Comparison of ENCODE assay signal across 8 mouse cellular contexts in genomic region chr12:98900881-98901801, GRCm38 (mm10). TPM values are rescaled to one million over a fixed set of nuclear protein-coding genes. Genes with fewer than 3 reads are reported as not detected.
DNase-seq lines count a peak whose midpoint lies in the region; ATAC-seq lines count a peak whose summit lies in the region.

Eml5 (minus strand) TSS chr12:98901484.

- under 1% methylated on average over 81 of the region's 101 CpGs for WGBS in hindbrain, embryonic 13.5 days

- H3K4me3 ChIP-seq in hindbrain, embryonic 13.5 days = peak within 1 kb of the TSS; percentile 80

- no peaks in the 10 kb centered on the region for H3K9me3 ChIP-seq in hindbrain, embryonic 13.5 days

- peak within 1 kb of the TSS; percentile 88 for H3K27ac ChIP-seq in hindbrain, embryonic 13.5 days

- H3K36me3 ChIP-seq in hindbrain, embryonic 13.5 days = no peaks in the 10 kb centered on the region

- H3K4me2 ChIP-seq in hindbrain, embryonic 13.5 days = peak within 1 kb of the TSS; percentile 74

- no peaks in the 10 kb centered on the region for H3K27me3 ChIP-seq in hindbrain, embryonic 13.5 days

- peak; percentile 94 for ATAC-seq in hindbrain, embryonic 13.5 days (ENCODE audit: low FRiP score)

- H3K4me1 ChIP-seq in hindbrain, embryonic 13.5 days (replicated peaks) = peaks cover 19% of the 10 kb centered on the region

- H3K9ac ChIP-seq in hindbrain, embryonic 13.5 days = peak within 1 kb of the TSS; percentile 82

- peak; percentile 95 for DNase-seq in R1 (ENCODE audit: low read depth, low spot score)
- DNase-seq in cerebellum, postnatal 10 days = peak; percentile 94 to 96
- peak; percentile 52 to 63 for DNase-seq in frontal cortex, postnatal 14 days (ENCODE audit: low spot score in 2 of 2)
- DNase-seq in left cerebral cortex, adult 11 months (ENCODE audit: low spot score) = peak; percentile 60
- DNase-seq in lung, postnatal 36 days = peak; percentile 76
- peak; percentile 92 for DNase-seq in retina, postnatal 1 day
- DNase-seq in urinary bladder, adult 18-20 months (ENCODE audit: low spot score in 2 of 2) = peak; percentile 56 to 77

RNA-seq across cellular contexts. Expression of gene Eml5, which starts in this region (rescaled TPM):
- 17.6 and 21.1 TPM in 2 replicates for polyA plus RNA-seq in hindbrain, embryonic 13.5 days (2015; fragmentation: Nextera tagmentation; extraction: Ambion mirVana)

Comparison
In these comparisons a context has a peak if more than half of its experiments do, and no peak if none do; other contexts are left out.
1. Peak in every context shown above with its lines: DNase-seq, ATAC-seq, H3K4me3 ChIP-seq and H3K27ac ChIP-seq.